Mouse (Mus musculus) E14TG2a.4 (cell line): ENCODE data around the gene Dera.

ENCODE experiments used
- CTCF ChIP-seq: conservative IDR thresholded peaks from 2 replicates; pipeline ENCODE4 v1.5.1; 2014; ENCODE audit warnings: low read length
- NANOG ChIP-seq: IDR thresholded peaks from 2 replicates; pipeline ENCODE4 v1.6.1; 2014; ENCODE audit warnings: borderline replicate concordance, low read length, mixed read lengths
- POU5F1 ChIP-seq: IDR thresholded peaks from 2 replicates; pipeline ENCODE4 v1.6.1; 2014; ENCODE audit warnings: low read length, borderline replicate concordance

DNA sequence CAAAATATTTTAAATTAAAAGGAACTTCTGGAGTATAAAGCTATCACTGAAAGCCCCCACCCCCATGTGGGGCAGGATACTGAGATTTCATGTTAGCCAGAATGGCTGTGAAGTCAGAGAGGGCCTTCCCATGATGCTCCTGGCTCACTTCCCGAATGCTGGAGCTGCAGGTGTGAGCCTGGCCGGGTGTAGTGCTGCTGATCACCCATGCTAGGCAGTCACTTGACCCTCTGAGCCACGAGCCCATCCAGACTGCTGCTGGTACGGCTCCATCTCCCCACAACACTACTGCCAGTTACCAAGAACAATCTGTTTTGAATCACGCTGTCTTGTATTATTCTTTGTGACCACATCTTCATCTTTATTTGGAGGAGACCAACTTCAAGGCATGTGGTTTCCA, 68.2 kb downstream of the Dera start:
- TF ChIP-seq POU5F1 (no peak), CTCF (no peak), NANOG (no peak)
